In genomic region chr8:83723447-83724083, GRCm38 (mm10) we compare ENCODE assay signal across 21 mouse cellular contexts. TPM values are rescaled to one million over a fixed set of nuclear protein-coding genes. Genes with fewer than 3 reads are reported as not detected.
DNase-seq lines count a peak whose midpoint lies in the region; ATAC-seq and TF ChIP-seq lines count a peak whose summit lies in the region.
"Had no signal": no experiment of that assay in that cellular context is flagged by ENCODE, and none has a peak within 500 bp of the region (broad histone marks: within the 10 kb centered on the region; RNA-seq: fewer than 3 reads in every experiment).

No protein-coding gene starts in this region.

- H3K27me3 ChIP-seq in lung, embryonic 14.5 days (ENCODE audit: insufficient read depth, low read length) = no peaks in the 10 kb centered on the region
- no peaks in the 10 kb centered on the region for H3K27me3 ChIP-seq in lung, postnatal 0 days (replicated peaks; ENCODE audit: insufficient read depth, low read length)
- H3K27me3 ChIP-seq: forebrain, embryonic 15.5 days; hindbrain, embryonic 12.5 days had no signal

- WGBS in lung, embryonic 14.5 days = 74% methylated on average over 11 of the region's 11 CpGs
- 59% methylated on average over 11 of the region's 11 CpGs for WGBS in lung, postnatal 0 days

- intact Hi-C loops in gastrocnemius, adult 2 months (cut with DNase I) = loop anchor here (1.0 kb wide), 1 partner anchor 171 kb away; no protein-coding TSS in a partner anchor

- peaks cover 86% of the 10 kb centered on the region for H3K36me3 ChIP-seq in lung, embryonic 14.5 days (ENCODE audit: insufficient read depth)
- peaks cover 70% of the 10 kb centered on the region for H3K36me3 ChIP-seq in lung, postnatal 0 days (ENCODE audit: insufficient read depth, low read length)

- no peak for TF ChIP-seq EP300 in lung, postnatal 0 days (IDR thresholded peaks at IDR 0.05)

- H3K9ac ChIP-seq in lung, embryonic 14.5 days = no peak overlapping the region
- no peak overlapping the region for H3K9ac ChIP-seq in lung, postnatal 0 days (replicated peaks; ENCODE audit: low read depth)
- H3K9ac ChIP-seq: forebrain, embryonic 15.5 days; hindbrain, embryonic 12.5 days had no signal

- H3K27ac ChIP-seq in gastrocnemius, adult 2 months = no peak overlapping the region
- H3K27ac ChIP-seq in lung, embryonic 14.5 days (ENCODE audit: low read depth) = no peak overlapping the region
- no peak overlapping the region for H3K27ac ChIP-seq in lung, postnatal 0 days (ENCODE audit: low read length)
- H3K27ac ChIP-seq: embryonic facial prominence, embryonic 10.5 days; forebrain, embryonic 15.5 days; heart, embryonic 10.5 days; hindbrain, embryonic 12.5 days had no signal

- no peak for TF ChIP-seq CTCF in gastrocnemius, adult 2 months (IDR thresholded peaks at IDR 0.05)
- no peak for TF ChIP-seq CTCF in lung, embryonic 14.5 days (IDR thresholded peaks at IDR 0.05; ENCODE audit: low read depth)
- TF ChIP-seq CTCF in lung, postnatal 0 days (IDR thresholded peaks at IDR 0.05) = no peak

- no peak overlapping the region for H3K4me2 ChIP-seq in lung, embryonic 14.5 days
- H3K4me2 ChIP-seq in lung, postnatal 0 days (replicated peaks; ENCODE audit: low read depth, low read length) = no peak overlapping the region
- H3K4me2 ChIP-seq: forebrain, embryonic 15.5 days; hindbrain, embryonic 12.5 days had no signal

- no peak overlapping the region for H3K4me3 ChIP-seq in gastrocnemius, adult 2 months
- H3K4me3 ChIP-seq in lung, embryonic 14.5 days (ENCODE audit: low read depth, low read length) = no peak overlapping the region
- H3K4me3 ChIP-seq in lung, postnatal 0 days (ENCODE audit: low read depth, low read length) = no peak overlapping the region
- H3K4me3 ChIP-seq: embryonic facial prominence, embryonic 10.5 days; forebrain, embryonic 15.5 days; heart, embryonic 10.5 days; hindbrain, embryonic 12.5 days had no signal

- DNase-seq in gastrocnemius, adult 2 months = peak; percentile 23
- DNase-seq in gastrocnemius, adult 18-20 months (ENCODE audit: low spot score) = no peak
- DNase-seq in lung, embryonic 14.5 days = peak; percentile 49
- no peak for DNase-seq in lung, postnatal 0 days (ENCODE audit: low spot score)
- DNase-seq in MN1 (ENCODE audit: low spot score) = peak; percentile 64
- no peak for DNase-seq in frontal cortex, postnatal 36 days (ENCODE audit: low spot score in 2 of 2)
- no peak for DNase-seq in cerebellum, postnatal 10 days
- DNase-seq: adrenal gland, adult 2 months; adrenal gland, postnatal 25 days; cerebellum, adult 18-20 months; cerebellum, adult 9-11 months; gastrocnemius, postnatal 25 days; heart, postnatal 10 days; heart, postnatal 4 days had no signal

- no peak for ATAC-seq in lung, embryonic 14.5 days (ENCODE audit: insufficient read depth)
- ATAC-seq in lung, postnatal 0 days = no peak
- ATAC-seq: CD4-positive, CD25-positive, alpha-beta regulatory T cell, adult 4 months; inflammation-experienced regulatory T-cells, adult 6 months had no signal

- H3K4me1 ChIP-seq in lung, embryonic 14.5 days (ENCODE audit: insufficient read depth) = no peaks in the 10 kb centered on the region
- H3K4me1 ChIP-seq in lung, postnatal 0 days (ENCODE audit: insufficient read depth, low read depth, low read length) = no peaks in the 10 kb centered on the region
- H3K4me1 ChIP-seq: forebrain, embryonic 15.5 days; heart, embryonic 10.5 days; hindbrain, embryonic 12.5 days had no signal

- no peaks in the 10 kb centered on the region for H3K9me3 ChIP-seq in lung, embryonic 14.5 days (ENCODE audit: low read depth, low read length)
- H3K9me3 ChIP-seq in lung, postnatal 0 days (ENCODE audit: low read length) = no peaks in the 10 kb centered on the region
- H3K9me3 ChIP-seq: embryonic facial prominence, embryonic 10.5 days; forebrain, embryonic 15.5 days; G1E; heart, embryonic 10.5 days; hindbrain, embryonic 12.5 days had no signal

RNA-seq across cellular contexts. Expression of gene Ddx39, which starts 8.6 kb away (rescaled TPM):
- 10 to 100 TPM; 11.2 to 13.1 TPM for total RNA-seq in gastrocnemius, adult 2 months (2021)
- 10 to 100 TPM; 10.0 to 11.1 TPM for total RNA-seq in gastrocnemius, adult 18-20 months (2021)
- 184 and 199 TPM in 2 replicates for polyA plus RNA-seq in lung, embryonic 14.5 days (2014; fragmentation: Nextera tagmentation; extraction: Ambion mirVana)
- polyA plus RNA-seq in lung, postnatal 0 days (2015; fragmentation: Nextera tagmentation; extraction: Ambion mirVana) = 51.0 and 53.9 TPM in 2 replicates

RNA-seq across cellular contexts. Expression of gene Adgre5, which starts 17.6 kb away (rescaled TPM):
- total RNA-seq in gastrocnemius, adult 2 months (2021) = 10 to 100 TPM; 16.3 to 27.7 TPM
- total RNA-seq in gastrocnemius, adult 18-20 months (2021) = 10 to 100 TPM; 16.9 to 22.9 TPM
- polyA plus RNA-seq in lung, embryonic 14.5 days (2014; fragmentation: Nextera tagmentation; extraction: Ambion mirVana) = 56.9 and 57.0 TPM in 2 replicates
- 145 and 146 TPM in 2 replicates for polyA plus RNA-seq in lung, postnatal 0 days (2015; fragmentation: Nextera tagmentation; extraction: Ambion mirVana)

RNA-seq across cellular contexts. Expression of gene Pkn1, which starts 24.6 kb away (rescaled TPM):
- total RNA-seq in gastrocnemius, adult 2 months (2021) = 10 to 100 TPM; 25.8 to 29.9 TPM
- 10 to 100 TPM; 23.0 to 24.3 TPM for total RNA-seq in gastrocnemius, adult 18-20 months (2021)
- 35.8 and 37.7 TPM in 2 replicates for polyA plus RNA-seq in lung, embryonic 14.5 days (2014; fragmentation: Nextera tagmentation; extraction: Ambion mirVana)
- 32.2 and 34.4 TPM in 2 replicates for polyA plus RNA-seq in lung, postnatal 0 days (2015; fragmentation: Nextera tagmentation; extraction: Ambion mirVana)

RNA-seq across cellular contexts. Expression of gene Ptger1, which starts 57.1 kb away (rescaled TPM):
- total RNA-seq in gastrocnemius, adult 2 months (2021) = under 1 TPM; 0.08 to 0.39 TPM
- total RNA-seq in gastrocnemius, adult 18-20 months (2021) = under 1 TPM in 1 of 2 experiments, not detected in 1; 0.09 TPM
- polyA plus RNA-seq in lung, embryonic 14.5 days (2014; fragmentation: Nextera tagmentation; extraction: Ambion mirVana) = 0.89 and 0.95 TPM in 2 replicates
- polyA plus RNA-seq in lung, postnatal 0 days (2015; fragmentation: Nextera tagmentation; extraction: Ambion mirVana) = 1.3 and 1.4 TPM in 2 replicates

Comparison
In these comparisons a context has a peak if more than half of its experiments do, and no peak if none do; other contexts are left out.
1. DNase-seq: peak in gastrocnemius, adult 2 months (single experiment), lung, embryonic 14.5 days (single experiment) and MN1 (single experiment); none in gastrocnemius, adult 18-20 months (single experiment), lung, postnatal 0 days (single experiment), frontal cortex, postnatal 36 days (0 of 2) and cerebellum, postnatal 10 days (0 of 2).